Mouse (Mus musculus): ENCODE measurements at regions not wholly inside any gene's neighbourhood (a gene's known extent, or its start where the extent isn't known, plus 50 kb on each side); places are given as distances from the start of the nearest gene placed in this dataset.

DNA sequence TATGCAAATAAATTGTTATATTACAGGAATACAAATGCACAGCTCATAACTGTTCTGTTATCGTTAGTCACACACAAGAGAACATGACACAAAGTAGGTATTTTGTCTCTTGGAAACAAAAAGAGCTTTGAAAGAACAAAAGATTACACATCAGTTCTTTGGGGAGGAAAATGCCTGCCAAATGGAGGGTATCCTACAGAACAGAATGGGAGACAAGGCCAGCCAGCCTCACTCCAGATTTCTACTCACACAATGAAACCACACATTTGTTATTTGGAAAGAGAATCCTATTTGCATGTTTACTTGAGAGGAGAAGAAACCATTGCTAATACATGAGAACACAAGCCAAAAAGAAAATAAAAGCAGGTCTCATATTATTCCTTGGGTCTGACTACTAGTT lies 258.0 kb downstream of the Abcc12 start:
- WGBS, result 98% methylated on average over 1 of the region's 1 CpGs
- no peak for ATAC-seq (ENCODE audit: insufficient number of reproducible peaks, insufficient read depth, low FRiP score, low read depth)

DNA sequence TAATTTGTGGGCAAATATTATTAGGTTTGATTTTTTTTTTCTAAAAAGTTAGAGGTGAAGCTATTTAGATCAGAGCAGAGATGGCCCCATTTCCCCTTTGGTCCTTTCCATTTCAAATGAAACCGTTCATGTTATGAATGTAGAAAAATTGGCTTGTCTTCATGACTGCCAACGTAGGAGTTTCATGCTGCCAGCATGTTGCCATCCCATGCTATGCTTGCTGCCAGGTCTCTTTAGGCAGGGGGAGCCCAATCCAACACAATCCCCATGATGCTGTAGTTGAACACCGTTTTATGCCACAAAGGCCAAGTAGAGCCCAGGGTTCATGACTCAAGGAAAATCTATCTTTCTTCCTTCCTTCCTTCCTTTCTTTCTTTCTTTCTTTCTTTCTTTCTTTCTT lies 259.5 kb downstream of the Abcc12 start:
- H3K4me3 ChIP-seq (ENCODE audit: low read depth, low read length), result no peak overlapping the region
- H3K27me3 ChIP-seq (ENCODE audit: control insufficient read depth, insufficient read depth, low read length), result no peaks in the 10 kb centered on the region
- ATAC-seq (ENCODE audit: insufficient number of reproducible peaks, insufficient read depth, low FRiP score, low read depth), result no peak
- no peak overlapping the region for H3K4me2 ChIP-seq (replicated peaks; ENCODE audit: low read depth, low read length)
- H3K9me3 ChIP-seq (ENCODE audit: control insufficient read depth, low read depth, low read length), result no peaks in the 10 kb centered on the region
- H3K9ac ChIP-seq (replicated peaks; ENCODE audit: low read depth, low read length), result no peak overlapping the region
- no peaks in the 10 kb centered on the region for H3K4me1 ChIP-seq (ENCODE audit: control insufficient read depth, insufficient read depth, low read length)
- H3K27ac ChIP-seq (ENCODE audit: low read length), result no peak overlapping the region
- H3K36me3 ChIP-seq (ENCODE audit: control insufficient read depth, insufficient read depth, low read length), result no peaks in the 10 kb centered on the region
- 87% methylated on average over 3 of the region's 3 CpGs for WGBS

More for the DNA sequence above, 258.0 kb downstream of the Abcc12 start:
- Histone ChIP-seq H3K9me3 (ENCODE audit: control insufficient read depth, low read depth, low read length) (no peaks in the 10 kb centered on the region), H3K4me1 (ENCODE audit: control insufficient read depth, insufficient read depth, low read length) (no peaks in the 10 kb centered on the region), H3K4me3 (ENCODE audit: low read depth, low read length) (no peak overlapping the region), H3K4me2 (replicated peaks; ENCODE audit: low read depth, low read length) (no peak overlapping the region), H3K9ac (replicated peaks; ENCODE audit: low read depth, low read length) (no peak overlapping the region), H3K27me3 (ENCODE audit: control insufficient read depth, insufficient read depth, low read length) (no peaks in the 10 kb centered on the region), H3K36me3 (ENCODE audit: control insufficient read depth, insufficient read depth, low read length) (no peaks in the 10 kb centered on the region), H3K27ac (ENCODE audit: low read length) (no peak overlapping the region)

DNA sequence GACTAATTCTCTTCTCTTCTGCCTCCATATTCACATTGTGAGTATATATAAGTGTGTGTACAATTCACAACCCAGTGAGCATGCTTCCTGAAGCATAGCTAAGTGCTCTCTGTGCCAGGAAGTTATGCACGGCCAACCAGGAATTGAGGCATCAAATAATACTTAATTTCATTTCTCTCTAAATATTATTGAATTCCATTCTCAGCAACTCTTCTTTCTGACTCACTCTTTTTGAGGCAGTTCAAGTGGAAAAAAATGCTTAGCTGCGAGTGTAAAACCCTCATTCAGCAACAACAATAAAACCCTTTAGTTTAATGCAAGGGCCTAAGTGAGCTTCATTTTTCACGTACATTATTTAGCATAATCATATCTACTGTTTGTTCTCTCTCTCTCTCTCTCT lies 262.0 kb downstream of the Abcc12 start:
- H3K4me1 ChIP-seq (ENCODE audit: control insufficient read depth, insufficient read depth, low read length), result no peaks in the 10 kb centered on the region
- 52% methylated on average over 3 of the region's 3 CpGs for WGBS
- no peaks in the 10 kb centered on the region for H3K36me3 ChIP-seq (ENCODE audit: control insufficient read depth, insufficient read depth, low read length)
- no peaks in the 10 kb centered on the region for H3K27me3 ChIP-seq (ENCODE audit: control insufficient read depth, insufficient read depth, low read length)
- no peak overlapping the region for H3K4me3 ChIP-seq (ENCODE audit: low read depth, low read length)
- H3K9me3 ChIP-seq (ENCODE audit: control insufficient read depth, low read depth, low read length), result no peaks in the 10 kb centered on the region
- ATAC-seq (ENCODE audit: insufficient number of reproducible peaks, insufficient read depth, low FRiP score, low read depth), result no peak
- H3K4me2 ChIP-seq (replicated peaks; ENCODE audit: low read depth, low read length), result no peak overlapping the region
- H3K27ac ChIP-seq (ENCODE audit: low read length), result no peak overlapping the region
- no peak overlapping the region for H3K9ac ChIP-seq (replicated peaks; ENCODE audit: low read depth, low read length)

DNA sequence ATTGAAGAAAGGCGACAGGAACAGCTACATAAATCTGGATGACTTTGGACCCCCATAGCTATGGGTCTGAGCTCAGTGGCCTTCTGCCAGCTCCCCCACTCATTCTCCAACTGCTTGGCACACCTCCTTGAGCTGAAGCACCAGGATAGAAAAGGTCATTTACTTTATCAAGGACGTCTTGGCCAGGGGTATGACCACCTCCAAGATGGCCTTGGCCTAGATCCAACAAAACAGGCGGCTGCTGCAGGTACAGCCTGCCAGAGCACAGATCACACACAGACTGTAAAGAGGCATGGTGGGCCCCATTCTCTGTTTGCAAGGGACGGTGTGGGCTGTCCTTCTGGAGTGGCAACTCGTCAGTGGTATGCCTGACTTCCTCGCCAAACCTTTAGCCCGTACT lies 264.2 kb downstream of the Abcc12 start:
- H3K4me2 ChIP-seq (replicated peaks; ENCODE audit: low read depth, low read length), result no peak overlapping the region
- H3K27me3 ChIP-seq (ENCODE audit: control insufficient read depth, insufficient read depth, low read length), result no peaks in the 10 kb centered on the region
- no peak overlapping the region for H3K9ac ChIP-seq (replicated peaks; ENCODE audit: low read depth, low read length)
- WGBS, result 78% methylated on average over 7 of the region's 7 CpGs
- H3K36me3 ChIP-seq (ENCODE audit: control insufficient read depth, insufficient read depth, low read length), result no peaks in the 10 kb centered on the region
- H3K27ac ChIP-seq (ENCODE audit: low read length), result no peak overlapping the region
- no peaks in the 10 kb centered on the region for H3K9me3 ChIP-seq (ENCODE audit: control insufficient read depth, low read depth, low read length)
- ATAC-seq (ENCODE audit: insufficient number of reproducible peaks, insufficient read depth, low FRiP score, low read depth), result no peak
- H3K4me1 ChIP-seq (ENCODE audit: control insufficient read depth, insufficient read depth, low read length), result no peaks in the 10 kb centered on the region
- H3K4me3 ChIP-seq (ENCODE audit: low read depth, low read length), result no peak overlapping the region

DNA sequence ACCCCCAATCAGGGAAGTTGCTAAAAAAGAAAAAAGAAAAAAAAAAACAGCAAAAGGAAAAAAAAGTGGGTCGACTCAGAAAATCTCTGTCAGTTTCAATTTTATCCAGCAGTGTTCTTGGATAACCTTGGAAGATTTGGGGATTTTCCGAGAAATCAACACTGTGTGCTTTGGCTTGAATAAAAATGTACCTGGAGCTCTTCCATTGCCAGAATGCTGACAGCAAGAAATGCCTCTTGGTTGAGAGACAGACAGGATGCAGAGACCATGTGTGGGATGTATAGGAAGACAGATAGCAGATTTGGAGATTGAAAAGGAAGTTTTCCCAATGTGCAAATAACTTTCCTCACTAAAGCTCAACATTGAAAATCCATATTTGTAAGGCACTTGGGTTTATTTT lies 271.0 kb downstream of the Abcc12 start:
- WGBS, result 71% methylated on average over 2 of the region's 2 CpGs

DNA sequence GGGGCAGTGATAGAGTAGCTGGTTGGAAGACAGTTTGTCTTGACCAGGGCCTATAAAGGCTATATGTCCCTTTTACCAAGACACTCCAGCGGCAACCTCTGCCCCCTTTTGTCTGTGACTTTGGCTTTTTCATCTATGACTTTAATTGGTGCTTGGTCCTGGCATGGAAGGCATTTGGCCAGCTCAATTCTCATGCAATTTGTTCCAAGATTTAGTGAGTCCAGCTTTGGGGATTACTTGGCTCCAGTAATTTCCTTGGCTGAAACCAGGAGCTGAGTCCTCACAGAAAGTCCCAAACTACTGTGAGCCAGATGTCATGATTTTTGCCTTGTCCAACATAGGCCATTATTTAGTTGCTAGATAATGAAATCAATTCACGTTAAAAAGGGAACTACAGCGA lies 273.1 kb downstream of the Abcc12 start:
- Histone ChIP-seq H3K27ac (ENCODE audit: low read length) (no peak overlapping the region), H3K36me3 (ENCODE audit: control insufficient read depth, insufficient read depth, low read length) (no peaks in the 10 kb centered on the region), H3K27me3 (ENCODE audit: control insufficient read depth, insufficient read depth, low read length) (no peaks in the 10 kb centered on the region), H3K9me3 (ENCODE audit: control insufficient read depth, low read depth, low read length) (no peaks in the 10 kb centered on the region), H3K9ac (replicated peaks; ENCODE audit: low read depth, low read length) (no peak overlapping the region), H3K4me2 (replicated peaks; ENCODE audit: low read depth, low read length) (no peak overlapping the region), H3K4me1 (ENCODE audit: control insufficient read depth, insufficient read depth, low read length) (no peaks in the 10 kb centered on the region), H3K4me3 (ENCODE audit: low read depth, low read length) (no peak overlapping the region)
- ATAC-seq (ENCODE audit: insufficient number of reproducible peaks, insufficient read depth, low FRiP score, low read depth), result no peak
- WGBS, result 86% methylated on average over 3 of the region's 3 CpGs

More for the DNA sequence above, 271.0 kb downstream of the Abcc12 start:
- ATAC-seq (ENCODE audit: insufficient number of reproducible peaks, insufficient read depth, low FRiP score, low read depth), result no peak
- no peaks in the 10 kb centered on the region for H3K36me3 ChIP-seq (ENCODE audit: control insufficient read depth, insufficient read depth, low read length)
- H3K4me3 ChIP-seq (ENCODE audit: low read depth, low read length), result no peak overlapping the region
- H3K4me2 ChIP-seq (replicated peaks; ENCODE audit: low read depth, low read length), result no peak overlapping the region
- no peaks in the 10 kb centered on the region for H3K9me3 ChIP-seq (ENCODE audit: control insufficient read depth, low read depth, low read length)
- H3K27me3 ChIP-seq (ENCODE audit: control insufficient read depth, insufficient read depth, low read length), result no peaks in the 10 kb centered on the region
- no peak overlapping the region for H3K9ac ChIP-seq (replicated peaks; ENCODE audit: low read depth, low read length)
- no peak overlapping the region for H3K27ac ChIP-seq (ENCODE audit: low read length)
- H3K4me1 ChIP-seq (ENCODE audit: control insufficient read depth, insufficient read depth, low read length), result no peaks in the 10 kb centered on the region

DNA sequence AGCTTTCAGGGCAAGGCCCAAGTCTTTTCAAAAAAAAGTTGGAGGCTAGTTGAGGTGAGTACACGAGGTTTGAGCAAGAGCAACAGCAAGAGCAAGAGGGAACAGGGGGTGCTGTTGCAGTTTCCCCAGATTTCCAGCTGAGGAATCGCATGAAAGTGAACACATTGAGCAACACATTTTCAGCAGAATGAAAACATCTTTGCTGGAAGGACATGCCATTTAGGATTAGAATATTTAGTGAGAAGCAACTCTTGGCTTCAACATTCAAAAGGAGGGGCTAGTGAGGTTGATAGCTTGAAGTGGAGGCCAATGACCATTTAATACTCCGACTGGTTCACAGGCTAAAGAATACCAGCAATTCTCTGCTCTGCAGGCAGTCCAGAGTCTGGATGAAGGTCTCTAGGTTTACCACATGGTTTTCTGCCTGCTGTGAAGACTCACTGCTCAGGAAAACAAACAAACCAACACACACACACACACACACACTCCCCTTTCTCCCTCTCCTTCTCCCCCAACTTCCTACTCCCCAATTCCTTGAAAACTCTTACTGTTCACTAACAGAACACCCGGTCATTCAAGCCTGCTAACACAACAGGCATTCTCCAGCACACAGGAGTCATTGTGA lies 278.5 kb downstream of the Abcc12 start:
- H3K4me3 ChIP-seq (ENCODE audit: low read depth, low read length), result no peak overlapping the region
- WGBS, result 65% methylated on average over 4 of the region's 4 CpGs
- H3K4me2 ChIP-seq (replicated peaks; ENCODE audit: low read depth, low read length), result no peak overlapping the region
- H3K9me3 ChIP-seq (ENCODE audit: control insufficient read depth, low read depth, low read length), result no peaks in the 10 kb centered on the region
- no peak overlapping the region for H3K9ac ChIP-seq (replicated peaks; ENCODE audit: low read depth, low read length)
- no peaks in the 10 kb centered on the region for H3K36me3 ChIP-seq (ENCODE audit: control insufficient read depth, insufficient read depth, low read length)
- H3K27me3 ChIP-seq (ENCODE audit: control insufficient read depth, insufficient read depth, low read length), result no peaks in the 10 kb centered on the region
- H3K27ac ChIP-seq (ENCODE audit: low read length), result no peak overlapping the region
- ATAC-seq (ENCODE audit: insufficient number of reproducible peaks, insufficient read depth, low FRiP score, low read depth), result no peak
- no peaks in the 10 kb centered on the region for H3K4me1 ChIP-seq (ENCODE audit: control insufficient read depth, insufficient read depth, low read length)

DNA sequence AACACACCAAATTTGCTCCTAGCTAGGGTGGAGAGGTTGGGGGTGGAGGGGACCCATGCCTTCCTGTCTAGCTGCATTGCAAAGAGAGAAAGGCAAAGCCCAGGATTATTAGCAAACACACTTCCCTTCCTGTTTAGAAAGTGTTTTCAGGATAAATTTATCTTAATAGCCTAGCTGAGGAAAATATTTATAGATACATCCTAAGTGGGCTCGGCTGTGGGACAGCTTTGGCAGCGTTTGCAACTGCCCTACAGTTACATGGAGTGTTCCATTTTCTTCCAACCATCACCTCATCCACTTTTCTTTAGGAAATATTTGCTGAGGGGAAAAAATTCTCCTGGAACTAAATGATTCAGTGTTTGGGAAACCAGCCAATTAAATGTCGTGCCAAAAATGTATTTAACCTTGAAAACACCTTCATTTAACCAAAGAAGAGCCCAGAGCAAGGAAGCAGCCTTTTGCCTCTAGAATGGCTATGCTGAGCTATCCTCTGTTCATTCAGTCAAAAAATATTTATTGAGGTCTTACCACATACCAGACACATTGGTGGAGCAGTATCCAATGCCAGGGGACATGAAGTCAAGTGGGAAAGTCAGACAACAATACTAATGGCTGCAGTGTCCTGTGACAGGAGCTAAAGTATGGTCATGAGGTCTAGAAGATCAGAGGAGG lies 291.6 kb downstream of the Abcc12 start:
- WGBS, result 32% methylated on average over 3 of the region's 3 CpGs
- Histone ChIP-seq H3K9me3 (ENCODE audit: control insufficient read depth, low read depth, low read length) (no peaks in the 10 kb centered on the region), H3K4me2 (replicated peaks; ENCODE audit: low read depth, low read length) (no peak overlapping the region), H3K36me3 (ENCODE audit: control insufficient read depth, insufficient read depth, low read length) (no peaks in the 10 kb centered on the region), H3K27me3 (ENCODE audit: control insufficient read depth, insufficient read depth, low read length) (no peaks in the 10 kb centered on the region), H3K4me1 (ENCODE audit: control insufficient read depth, insufficient read depth, low read length) (no peaks in the 10 kb centered on the region), H3K9ac (replicated peaks; ENCODE audit: low read depth, low read length) (no peak overlapping the region), H3K4me3 (ENCODE audit: low read depth, low read length) (no peak overlapping the region), H3K27ac (ENCODE audit: low read length) (no peak overlapping the region)
- no peak for ATAC-seq (ENCODE audit: insufficient number of reproducible peaks, insufficient read depth, low FRiP score, low read depth)

DNA sequence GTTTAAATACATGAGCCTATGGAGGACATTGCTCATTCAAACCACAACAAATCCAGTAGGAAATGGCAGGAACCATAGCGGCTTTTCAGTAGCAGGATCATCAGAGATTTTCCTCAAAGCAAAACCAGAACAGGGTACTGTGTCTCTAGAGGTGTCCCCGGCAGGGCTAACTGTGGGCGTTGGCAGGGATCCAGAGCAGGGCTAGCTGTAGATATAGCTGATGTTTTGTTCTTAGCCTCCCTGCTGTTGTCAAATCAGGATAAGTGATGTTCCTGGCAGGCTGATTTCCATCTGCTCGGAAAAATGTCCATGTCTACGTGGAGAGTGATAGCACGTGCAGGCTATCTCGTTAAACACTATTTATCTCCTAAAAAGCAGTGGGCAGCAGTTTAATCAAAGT lies 297.6 kb downstream of the Abcc12 start:
- no peak overlapping the region for H3K4me3 ChIP-seq (ENCODE audit: low read depth, low read length)
- no peaks in the 10 kb centered on the region for H3K9me3 ChIP-seq (ENCODE audit: control insufficient read depth, low read depth, low read length)
- H3K4me2 ChIP-seq (replicated peaks; ENCODE audit: low read depth, low read length), result no peak overlapping the region
- H3K36me3 ChIP-seq (ENCODE audit: control insufficient read depth, insufficient read depth, low read length), result no peaks in the 10 kb centered on the region
- no peak for ATAC-seq (ENCODE audit: insufficient number of reproducible peaks, insufficient read depth, low FRiP score, low read depth)
- H3K27ac ChIP-seq (ENCODE audit: low read length), result no peak overlapping the region
- no peaks in the 10 kb centered on the region for H3K4me1 ChIP-seq (ENCODE audit: control insufficient read depth, insufficient read depth, low read length)
- WGBS, result 37% methylated on average over 7 of the region's 7 CpGs
- no peak overlapping the region for H3K9ac ChIP-seq (replicated peaks; ENCODE audit: low read depth, low read length)
- H3K27me3 ChIP-seq (ENCODE audit: control insufficient read depth, insufficient read depth, low read length), result no peaks in the 10 kb centered on the region

Measured in stomach, embryonic 14.5 days (tissue).